Mouse (Mus musculus) megakaryocyte, adult 5-6 weeks (primary cell): ENCODE measurements around the gene Cpsf4l. TPM values are rescaled to one million over a fixed set of nuclear protein-coding genes. Genes with fewer than 3 reads are reported as not detected.
A peak's percentile ranks its signal among the peaks of the same experiment; 100 is the strongest.

Experiments used
- ATAC-seq: 2 replicates; pipeline ENCODE4 v1.8.0; 2016; ENCODE audit warnings: mild to moderate bottlenecking, inconsistent platforms; ENCODE audit not compliant: poor library complexity, severe bottlenecking
- total RNA-seq, 2 experiments: library from RNA; stranded (forward) in 1 of 2; stranded (reverse) in 1 of 2; fragments of 153-499, 151-499 nt in 1 of 2; fragments of 221-1000, 200-1000 nt in 1 of 2; gene quantifications; 2 replicates each; pipeline versions ENCODE4 v1.2.3 to v1.2.4; 2015 to 2017

The Cpsf4l gene
- total RNA-seq, 2 experiments from 2014 or later = not detected

GRCm38 (mm10) chr11:113705966-113706652, 3.7 kb downstream of the Cpsf4l start:
- peak; percentile 81 for ATAC-seq

- peak; percentile 90 for ATAC-seq
These were observed 6.1 kb downstream of the Cpsf4l start for GRCm38 (mm10) chr11:113703758-113704157.

GRCm38 (mm10) chr11:113699643-113700042, 10.2 kb downstream of the Cpsf4l start:
- ATAC-seq = no peak

GRCm38 (mm10) chr11:113698013-113698545, 11.7 kb downstream of the Cpsf4l start:
- ATAC-seq = no peak

GRCm38 (mm10) chr11:113697571-113697970, 12.2 kb downstream of the Cpsf4l start:
- no peak for ATAC-seq

GRCm38 (mm10) chr11:113691851-113692250, 18.0 kb downstream of the Cpsf4l start:
- ATAC-seq = no peak

- ATAC-seq = no peak
These were observed 18.5 kb downstream of the Cpsf4l start for GRCm38 (mm10) chr11:113691318-113691717.

GRCm38 (mm10) chr11:113690506-113690905, 19.3 kb downstream of the Cpsf4l start:
- ATAC-seq = no peak

GRCm38 (mm10) chr11:113687031-113687430, 22.8 kb downstream of the Cpsf4l start:
- ATAC-seq = no peak

- no peak for ATAC-seq
These were observed 24.9 kb downstream of the Cpsf4l start for GRCm38 (mm10) chr11:113684707-113685426.

- peak; percentile 91 for ATAC-seq
These were observed 25.7 kb downstream of the Cpsf4l start, which contains the start of the genes Fam104a and D11Wsu47e for GRCm38 (mm10) chr11:113683957-113684706. Gene Fam104a (minus strand): TSS chr11:113684155. Gene D11Wsu47e (plus strand): TSS chr11:113684412.

GRCm38 (mm10) chr11:113683627-113683956, 26.2 kb downstream of the Cpsf4l start:
- peak; percentile 32 for ATAC-seq

GRCm38 (mm10) chr11:113682897-113683626, 26.8 kb downstream of the Cpsf4l start:
- peak; percentile 20 for ATAC-seq

- no peak for ATAC-seq
These were observed 27.8 kb downstream of the Cpsf4l start for GRCm38 (mm10) chr11:113681979-113682378.

GRCm38 (mm10) chr11:113680954-113681353, 28.9 kb downstream of the Cpsf4l start:
- no peak for ATAC-seq

- ATAC-seq = no peak
These were observed 31.4 kb downstream of the Cpsf4l start for GRCm38 (mm10) chr11:113678373-113678772.

GRCm38 (mm10) chr11:113677378-113677777, 32.4 kb downstream of the Cpsf4l start:
- ATAC-seq = no peak

GRCm38 (mm10) chr11:113676847-113677246, 33.0 kb downstream of the Cpsf4l start:
- ATAC-seq = no peak

GRCm38 (mm10) chr11:113674595-113674994, 35.2 kb downstream of the Cpsf4l start:
- ATAC-seq = no peak

GRCm38 (mm10) chr11:113673614-113674013, 36.2 kb downstream of the Cpsf4l start:
- no peak for ATAC-seq

- ATAC-seq = no peak
These were observed 40.1 kb downstream of the Cpsf4l start for GRCm38 (mm10) chr11:113669711-113670110.
